Mouse (Mus musculus) testis, adult 2 months (tissue): ENCODE results near the gene Cttnbp2nl.

ENCODE experiments used
- CTCF ChIP-seq: fragments of 200-500 bp; IDR thresholded peaks from 2 replicates; pipeline ENCODE4 v1.5.1; 2012; ENCODE audit warnings: low read depth, mild to moderate bottlenecking, inconsistent platforms, low read length, moderate library complexity; ENCODE audit not compliant: control insufficient read depth, insufficient read depth, insufficient replicate concordance
- POLR2A ChIP-seq: fragments of 200-500 bp; IDR thresholded peaks from 2 replicates; pipeline ENCODE4 v1.6.1; 2012; ENCODE audit warnings: low read depth, mild to moderate bottlenecking, inconsistent platforms, low read length, moderate library complexity; ENCODE audit not compliant: control insufficient read depth

DNA sequence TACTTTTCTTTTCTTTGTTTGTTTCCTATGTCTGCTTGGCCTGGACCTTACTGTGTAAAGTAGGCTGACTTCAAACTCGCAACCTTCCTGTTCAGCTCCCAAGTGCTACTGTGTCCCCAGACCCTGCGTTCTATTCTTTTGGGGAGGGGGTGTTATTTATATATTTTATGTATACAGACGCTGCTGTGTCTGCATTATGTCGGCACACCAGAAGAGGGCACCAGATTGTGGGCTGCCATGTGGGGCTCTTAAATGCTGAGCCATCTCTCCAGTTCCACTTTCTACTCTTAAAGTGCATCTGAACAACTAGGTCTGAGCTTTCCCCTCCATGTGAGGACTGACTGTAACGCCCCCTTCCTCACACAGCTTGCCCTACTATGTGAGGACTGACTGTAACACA is 9.2 kb downstream of the Cttnbp2nl start:
- no peak for TF ChIP-seq CTCF
- no peak for TF ChIP-seq POLR2A
